In genomic region chr6:115538645-115539429, GRCm38 (mm10) we compare ENCODE assay signal across 9 mouse cellular contexts. TPM values are rescaled to one million over a fixed set of nuclear protein-coding genes. Genes with fewer than 3 reads are reported as not detected.
DNase-seq lines count a peak whose midpoint lies in the region; ATAC-seq and TF ChIP-seq lines count a peak whose summit lies in the region.
"Had no signal": no experiment of that assay in that cellular context is flagged by ENCODE, and none has a peak within 500 bp of the region (broad histone marks: within the 10 kb centered on the region; RNA-seq: fewer than 3 reads in every experiment).

No protein-coding gene starts in this region.

- H3K27ac ChIP-seq in forebrain, embryonic 14.5 days (ENCODE audit: low read depth, low read length) = no peak overlapping the region
- no peak overlapping the region for H3K27ac ChIP-seq in liver, embryonic 16.5 days (ENCODE audit: low read length)
- no peak overlapping the region for H3K27ac ChIP-seq in neural tube, embryonic 14.5 days (ENCODE audit: low read depth, low read length)
- no peak overlapping the region for H3K27ac ChIP-seq in testis, adult 2 months (ENCODE audit: control insufficient read depth, insufficient read depth, low read depth, low read length)
- H3K27ac ChIP-seq: macrophage had no signal

- TF ChIP-seq POLR2A in testis, adult 2 months (IDR thresholded peaks at IDR 0.05; ENCODE audit: control insufficient read depth, low read depth, low read length) = no peak

- 22% methylated on average over 26 of the region's 26 CpGs for WGBS in forebrain, embryonic 14.5 days
- 15% methylated on average over 26 of the region's 26 CpGs for WGBS in large intestine, adult 2 months
- 15% methylated on average over 26 of the region's 26 CpGs for WGBS in liver, embryonic 16.5 days (ENCODE audit: insufficient replicate concordance)
- 29% methylated on average over 22 of the region's 26 CpGs for WGBS in neural tube, embryonic 14.5 days

- H3K36me3 ChIP-seq in E14TG2a.4 (ENCODE audit: insufficient read depth, low read length) = no peaks in the 10 kb centered on the region
- no peaks in the 10 kb centered on the region for H3K36me3 ChIP-seq in forebrain, embryonic 14.5 days (ENCODE audit: control insufficient read depth, insufficient read depth, low read length)
- no peaks in the 10 kb centered on the region for H3K36me3 ChIP-seq in liver, embryonic 16.5 days (ENCODE audit: control insufficient read depth, insufficient read depth)
- H3K36me3 ChIP-seq in neural tube, embryonic 14.5 days (ENCODE audit: control insufficient read depth, insufficient read depth, low read length) = no peaks in the 10 kb centered on the region
- no peaks in the 10 kb centered on the region for H3K36me3 ChIP-seq in testis, adult 2 months (ENCODE audit: control insufficient read depth, insufficient read depth, low read length)

- no peaks in the 10 kb centered on the region for H3K9me3 ChIP-seq in E14TG2a.4 (ENCODE audit: low read length)
- no peaks in the 10 kb centered on the region for H3K9me3 ChIP-seq in forebrain, embryonic 14.5 days (replicated peaks; ENCODE audit: control insufficient read depth, low read length)
- no peaks in the 10 kb centered on the region for H3K9me3 ChIP-seq in liver, embryonic 16.5 days (replicated peaks; ENCODE audit: control insufficient read depth, low read length)
- no peaks in the 10 kb centered on the region for H3K9me3 ChIP-seq in neural tube, embryonic 14.5 days (ENCODE audit: control insufficient read depth, low read length)

- TF ChIP-seq CTCF in E14TG2a.4 (conservative IDR thresholded peaks at IDR 0.05; ENCODE audit: low read length) = peak; percentile 93
- TF ChIP-seq CTCF in testis, adult 2 months (IDR thresholded peaks at IDR 0.05; ENCODE audit: control insufficient read depth, insufficient read depth, insufficient replicate concordance, low read depth, low read length) = peak; percentile 93

- peaks cover 29% of the 10 kb centered on the region for H3K4me1 ChIP-seq in E14TG2a.4 (replicated peaks; ENCODE audit: low read depth, low read length)
- H3K4me1 ChIP-seq in forebrain, embryonic 14.5 days (ENCODE audit: control insufficient read depth, insufficient read depth, low read length) = 0 out of 2 replicates have a peak, but pooled peaks cover 2% of the 10 kb centered on the region
- peaks cover 12% of the 10 kb centered on the region for H3K4me1 ChIP-seq in liver, embryonic 16.5 days (ENCODE audit: control insufficient read depth, low read depth, low read length)
- peaks cover 3% of the 10 kb centered on the region; the same call in 1 of the 2 replicates for H3K4me1 ChIP-seq in neural tube, embryonic 14.5 days (ENCODE audit: control insufficient read depth, insufficient read depth, low read length)
- H3K4me1 ChIP-seq in testis, adult 2 months (ENCODE audit: control insufficient read depth, insufficient read depth, low read length) = peaks cover 2% of the 10 kb centered on the region

- H3K27me3 ChIP-seq in E14TG2a.4 (ENCODE audit: insufficient read depth, low read length) = peaks cover 9% of the 10 kb centered on the region
- H3K27me3 ChIP-seq in forebrain, embryonic 14.5 days (replicated peaks; ENCODE audit: control insufficient read depth, insufficient read depth, low read length) = no peaks in the 10 kb centered on the region
- no peaks in the 10 kb centered on the region for H3K27me3 ChIP-seq in liver, embryonic 16.5 days (ENCODE audit: control insufficient read depth, insufficient read depth, low read depth, low read length)
- no peaks in the 10 kb centered on the region for H3K27me3 ChIP-seq in neural tube, embryonic 14.5 days (ENCODE audit: control insufficient read depth, insufficient read depth, low read length)
- H3K27me3 ChIP-seq in testis, adult 2 months (ENCODE audit: control insufficient read depth, insufficient read depth, low read length) = no peaks in the 10 kb centered on the region

- ATAC-seq in forebrain, embryonic 14.5 days = peak; percentile 91
- ATAC-seq in liver, embryonic 16.5 days (ENCODE audit: low read depth) = peak; percentile 47; the same call in 1 of the 2 replicates
- peak; percentile 89 for ATAC-seq in neural tube, embryonic 14.5 days (ENCODE audit: low read depth)

- intact Hi-C loops in heart, postnatal 14 days (cut with DNase I) = loop anchor here (1.0 to 10.0 kb wide), 5 partner anchors 172 to 484 kb away; partner anchors contain the start of gene Gm17482

- H3K4me3 ChIP-seq in E14TG2a.4 (replicated peaks; ENCODE audit: low read length) = peak overlapping the region; percentile 59; the same call in 1 of the 2 replicates
- H3K4me3 ChIP-seq in forebrain, embryonic 14.5 days (ENCODE audit: low read depth, low read length) = peak overlapping the region; percentile 25
- H3K4me3 ChIP-seq in liver, embryonic 16.5 days (ENCODE audit: low read depth, low read length) = peak overlapping the region; percentile 24; the same call in 1 of the 2 replicates
- H3K4me3 ChIP-seq in neural tube, embryonic 14.5 days (ENCODE audit: low read depth, low read length) = peak overlapping the region; percentile 17; the same call in 1 of the 2 replicates
- H3K4me3 ChIP-seq in testis, adult 2 months (ENCODE audit: control insufficient read depth, low read depth, low read length) = peak overlapping the region; percentile 77

- H3K9ac ChIP-seq in forebrain, embryonic 14.5 days (ENCODE audit: low read length) = peak overlapping the region; percentile 66
- no peak overlapping the region for H3K9ac ChIP-seq in liver, embryonic 16.5 days (ENCODE audit: low read depth, low read length)
- peak overlapping the region; percentile 63 for H3K9ac ChIP-seq in neural tube, embryonic 14.5 days (replicated peaks; ENCODE audit: low read depth, low read length)

- DNase-seq in c-Kit-positive CD71-positive TER-119-positive erythroid progenitor cells, embryonic 14.5 days (ENCODE audit: low spot score) = peak; percentile 53
- peak; percentile 87 for DNase-seq in forebrain, embryonic 14.5 days (ENCODE audit: low spot score)
- peak; percentile 83 to 89 for DNase-seq in heart, postnatal 14 days
- peak; percentile 89 for DNase-seq in large intestine, adult 2 months (ENCODE audit: low read depth, low spot score)

- peak overlapping the region; percentile 58 for H3K4me2 ChIP-seq in forebrain, embryonic 14.5 days (ENCODE audit: low read length)
- peak overlapping the region; percentile 37 for H3K4me2 ChIP-seq in liver, embryonic 16.5 days (ENCODE audit: low read depth, low read length)
- H3K4me2 ChIP-seq in neural tube, embryonic 14.5 days (ENCODE audit: low read depth, low read length) = peak overlapping the region; percentile 50

RNA-seq across cellular contexts. Expression of gene Tsen2, which starts 5.6 kb away (rescaled TPM):
- polyA plus RNA-seq in forebrain, embryonic 14.5 days (2014; fragmentation: Nextera tagmentation; extraction: Ambion mirVana) = 40.9 and 45.8 TPM in 2 replicates
- total RNA-seq in heart, postnatal 14 days (2021) = 1 to 10 TPM; 7.0 to 7.5 TPM
- 3.8 and 4.1 TPM in 2 replicates for polyA plus RNA-seq in large intestine, adult 2 months (2012; rRNA removed)
- polyA plus RNA-seq in liver, embryonic 16.5 days (2015; fragmentation: Nextera tagmentation; extraction: Ambion mirVana) = 7.6 and 8.5 TPM in 2 replicates
- polyA plus RNA-seq in neural tube, embryonic 14.5 days (2014; fragmentation: Nextera tagmentation; extraction: Ambion mirVana) = 39.3 and 40.4 TPM in 2 replicates
- polyA plus RNA-seq in testis, adult 2 months (2012; rRNA removed) = 1.4 and 2.2 TPM in 2 replicates

RNA-seq across cellular contexts. Expression of gene Mkrn2os, which starts 53.5 kb away (rescaled TPM):
- 0.14 and 0.30 TPM in 2 replicates for polyA plus RNA-seq in forebrain, embryonic 14.5 days (2014; fragmentation: Nextera tagmentation; extraction: Ambion mirVana)
- under 1 TPM; 0.22 TPM for total RNA-seq in heart, postnatal 14 days (2021)
- polyA plus RNA-seq in large intestine, adult 2 months (2012; rRNA removed) = 116 and 141 TPM in 2 replicates
- 10.8 and 12.5 TPM in 2 replicates for polyA plus RNA-seq in liver, embryonic 16.5 days (2015; fragmentation: Nextera tagmentation; extraction: Ambion mirVana)
- polyA plus RNA-seq in neural tube, embryonic 14.5 days (2014; fragmentation: Nextera tagmentation; extraction: Ambion mirVana) = 0.45 and 0.63 TPM in 2 replicates
- 0.66 and 1.9 TPM in 2 replicates for polyA plus RNA-seq in testis, adult 2 months (2012; rRNA removed)
- polyA plus RNA-seq: macrophage had no signal

Comparison
In these comparisons a context has a peak if more than half of its experiments do, and no peak if none do; other contexts are left out.
1. H3K4me3 ChIP-seq: peak in every context shown above with its lines; median percentile 77 in testis, adult 2 months; 59 in E14TG2a.4; 25 in forebrain, embryonic 14.5 days; 24 in liver, embryonic 16.5 days; 17 in neural tube, embryonic 14.5 days.